Mouse (Mus musculus) large intestine, adult 2 months (tissue): Measurements from ENCODE around the gene Gm49384. TPM values are rescaled to one million over a fixed set of nuclear protein-coding genes. Genes with fewer than 3 reads are reported as not detected.

ENCODE experiments used
- polyA plus RNA-seq: library from polyadenylated mRNA; depleted of rRNA; stranded (reverse); fragments of >200 nt; gene quantifications from 2 replicates; pipeline ENCODE4 v1.2.3, GENCODE M21; 2012; rRNA removed

Gm49384 gene
- polyA plus RNA-seq, 1 experiment: 1.1 TPM

Other genes starting within 250 kb of the Gm49384 start
- gene Rps29, start 45.1 kb downstream of the Gm49384 start, polyA plus RNA-seq: 1,845 and 1,948 TPM in 2 replicates
- 3.0 and 3.9 TPM in 2 replicates for gene Lrr1, start 35.5 kb downstream of the Gm49384 start, polyA plus RNA-seq
- gene Rpl36al, start 20.2 kb downstream of the Gm49384 start, polyA plus RNA-seq: 241 and 260 TPM in 2 replicates
- gene Mgat2, start 20.1 kb downstream of the Gm49384 start, polyA plus RNA-seq: 17.9 and 23.3 TPM in 2 replicates
- 3.3 and 3.6 TPM in 2 replicates for gene Gm49383, start 7.2 kb downstream of the Gm49384 start, polyA plus RNA-seq
- 1.4 and 1.7 TPM in 2 replicates for gene Dnaaf2, start 5.8 kb downstream of the Gm49384 start, polyA plus RNA-seq
- 6.4 and 6.5 TPM in 2 replicates for gene Pole2, start 23.9 kb upstream of the Gm49384 start, polyA plus RNA-seq
- gene Klhdc1, start 36.9 kb upstream of the Gm49384 start, polyA plus RNA-seq: 0.41 and 0.56 TPM in 2 replicates
- 13.0 and 13.6 TPM in 2 replicates for gene Klhdc2, start 92.4 kb upstream of the Gm49384 start, polyA plus RNA-seq
- gene Nemf, start 152.9 kb upstream of the Gm49384 start, polyA plus RNA-seq: 3.0 and 4.4 TPM in 2 replicates
- 222 and 263 TPM in 2 replicates for gene Arf6, start 167.9 kb upstream of the Gm49384 start, polyA plus RNA-seq
- 0.67 and 1.5 TPM in 2 replicates for gene Gm9887, start 168.2 kb upstream of the Gm49384 start, polyA plus RNA-seq